Mouse (Mus musculus) megakaryocyte, embryonic 14.5 days (primary cell): ENCODE results near the gene Ap3s2. TPM values are rescaled to one million over a fixed set of nuclear protein-coding genes. Genes with fewer than 3 reads are reported as not detected.

Source experiments
- H3K27me3 ChIP-seq: replicated peaks from 2 replicates; pipeline ENCODE3; 2012; ENCODE audit warnings: inconsistent platforms
- H3K36me3 ChIP-seq: replicated peaks from 2 replicates; pipeline ENCODE3; 2012; ENCODE audit warnings: low read length, inconsistent platforms, mixed read lengths
- H3K4me1 ChIP-seq: 2 replicates; pipeline ENCODE4 v1.6.1; 2012; ENCODE audit warnings: inconsistent platforms
- H3K4me3 ChIP-seq: replicated peaks from 2 replicates; pipeline ENCODE3; 2012; ENCODE audit warnings: moderate library complexity, mild to moderate bottlenecking, inconsistent platforms
- H3K9me3 ChIP-seq: 2 replicates; pipeline ENCODE4 v1.6.1; 2012; ENCODE audit warnings: inconsistent platforms
- FLI1 ChIP-seq: IDR thresholded peaks from 2 replicates; pipeline ENCODE4 v1.6.1; 2012; ENCODE audit warnings: low read length, inconsistent platforms, mixed read lengths
- GATA1 ChIP-seq: IDR thresholded peaks from 3 replicates; pipeline ENCODE4 v1.6.1; 2012; ENCODE audit warnings: mixed read lengths, low read length, inconsistent platforms, borderline replicate concordance
- polyA plus RNA-seq: library from polyadenylated mRNA; stranded (reverse); fragments of >175 nt; gene quantifications from 2 replicates; pipeline ENCODE4 v1.2.3, GENCODE M21; 2012; ENCODE audit warnings: low replicate concordance; ENCODE audit not compliant: insufficient read depth

The Ap3s2 gene
- polyA plus RNA-seq, result 5.0 and 7.9 TPM in 2 replicates

GRCm38 (mm10) chr7:79920344-79920983 lies at the start of gene Ap3s2:
Gene Ap3s2, minus strand, starts transcription at chr7:79920649.
- Histone ChIP-seq H3K4me1 (peaks cover 17% of the 10 kb centered on the region), H3K27me3 (no peaks in the 10 kb centered on the region)
- TF ChIP-seq GATA1 (no peak), FLI1 (peak; percentile 31; the same call in 1 of the 2 replicates)

GRCm38 (mm10) chr7:79968326-79968725 lies 47.9 kb upstream of the Ap3s2 start:
- TF ChIP-seq GATA1 (no peak), FLI1 (no peak)
- peaks cover 44% of the 10 kb centered on the region for H3K27me3 ChIP-seq
- no peak overlapping the region for H3K4me3 ChIP-seq
- no peaks in the 10 kb centered on the region for H3K36me3 ChIP-seq
- H3K4me1 ChIP-seq, result no peaks in the 10 kb centered on the region
- peaks cover 7% of the 10 kb centered on the region for H3K9me3 ChIP-seq

More at GRCm38 (mm10) chr7:79920344-79920983, at the start of gene Ap3s2:
- H3K36me3 ChIP-seq, result peaks cover 10% of the 10 kb centered on the region
- peak within 1 kb of the TSS; percentile 100 for H3K4me3 ChIP-seq
- no peaks in the 10 kb centered on the region for H3K9me3 ChIP-seq

GRCm38 (mm10) chr7:79961600-79961999 lies 41.2 kb upstream of the Ap3s2 start:
- Histone ChIP-seq H3K4me3 (no peak overlapping the region), H3K9me3 (peaks cover 10% of the 10 kb centered on the region), H3K4me1 (no peaks in the 10 kb centered on the region), H3K36me3 (no peaks in the 10 kb centered on the region), H3K27me3 (peaks cover 33% of the 10 kb centered on the region)
- no peak for TF ChIP-seq GATA1
- TF ChIP-seq FLI1, result no peak

GRCm38 (mm10) chr7:79956131-79956530 lies 35.7 kb upstream of the Ap3s2 start:
- Histone ChIP-seq H3K36me3 (no peaks in the 10 kb centered on the region), H3K9me3 (peaks cover 27% of the 10 kb centered on the region), H3K4me3 (no peak overlapping the region), H3K27me3 (peaks cover 15% of the 10 kb centered on the region), H3K4me1 (peaks cover 3% of the 10 kb centered on the region; the same call in 1 of the 2 replicates)
- no peak for TF ChIP-seq FLI1
- TF ChIP-seq GATA1, result no peak

GRCm38 (mm10) chr7:79954890-79955289 lies 34.4 kb upstream of the Ap3s2 start:
- H3K27me3 ChIP-seq, result peaks cover 14% of the 10 kb centered on the region
- no peaks in the 10 kb centered on the region for H3K36me3 ChIP-seq
- H3K4me3 ChIP-seq, result no peak overlapping the region
- TF ChIP-seq GATA1, result no peak
- no peak for TF ChIP-seq FLI1
- H3K9me3 ChIP-seq, result peaks cover 27% of the 10 kb centered on the region
- H3K4me1 ChIP-seq, result peaks cover 3% of the 10 kb centered on the region; the same call in 1 of the 2 replicates

- Histone ChIP-seq H3K4me3 (no peak overlapping the region), H3K27me3 (peaks cover 18% of the 10 kb centered on the region), H3K9me3 (peaks cover 16% of the 10 kb centered on the region), H3K36me3 (no peaks in the 10 kb centered on the region), H3K4me1 (peaks cover 3% of the 10 kb centered on the region; the same call in 1 of the 2 replicates)
- TF ChIP-seq FLI1 (no peak), GATA1 (no peak)
These were observed 30.6 kb upstream of the Ap3s2 start for GRCm38 (mm10) chr7:79951038-79951437.

- peaks cover 11% of the 10 kb centered on the region for H3K9me3 ChIP-seq
- TF ChIP-seq GATA1, result no peak
- TF ChIP-seq FLI1, result no peak
- H3K27me3 ChIP-seq, result peaks cover 18% of the 10 kb centered on the region
- no peak overlapping the region for H3K4me3 ChIP-seq
- H3K4me1 ChIP-seq, result peaks cover 3% of the 10 kb centered on the region; the same call in 1 of the 2 replicates
- H3K36me3 ChIP-seq, result no peaks in the 10 kb centered on the region
These were observed 29.8 kb upstream of the Ap3s2 start for GRCm38 (mm10) chr7:79950236-79950635.

- peaks cover 67% of the 10 kb centered on the region for H3K27me3 ChIP-seq
- peaks cover 18% of the 10 kb centered on the region for H3K4me1 ChIP-seq
- peak overlapping the region; percentile 88 for H3K4me3 ChIP-seq
- peaks cover 16% of the 10 kb centered on the region for H3K9me3 ChIP-seq
- no peaks in the 10 kb centered on the region for H3K36me3 ChIP-seq
- TF ChIP-seq GATA1, result no peak
These were observed 15.2 kb upstream of the Ap3s2 start for GRCm38 (mm10) chr7:79935511-79936205.

- TF ChIP-seq FLI1, result no peak
- TF ChIP-seq GATA1, result no peak
- H3K27me3 ChIP-seq, result peaks cover 62% of the 10 kb centered on the region
- H3K4me1 ChIP-seq, result peaks cover 18% of the 10 kb centered on the region
- H3K36me3 ChIP-seq, result no peaks in the 10 kb centered on the region
- H3K9me3 ChIP-seq, result peaks cover 16% of the 10 kb centered on the region
- peak within 1 kb of the TSS; percentile 88 for H3K4me3 ChIP-seq
These were observed 14.5 kb upstream of the Ap3s2 start, which contains the start of gene Arpin for GRCm38 (mm10) chr7:79934862-79935510. Gene Arpin, minus strand, starts transcription at chr7:79935359.
